Mouse (Mus musculus): Measurements from ENCODE around the gene Cnbd2. TPM values are rescaled to one million over a fixed set of nuclear protein-coding genes. Genes with fewer than 3 reads are reported as not detected.

The Cnbd2 gene
- polyA plus RNA-seq, 1 experiment from 2014 or later, result 1.7 TPM

DNA sequence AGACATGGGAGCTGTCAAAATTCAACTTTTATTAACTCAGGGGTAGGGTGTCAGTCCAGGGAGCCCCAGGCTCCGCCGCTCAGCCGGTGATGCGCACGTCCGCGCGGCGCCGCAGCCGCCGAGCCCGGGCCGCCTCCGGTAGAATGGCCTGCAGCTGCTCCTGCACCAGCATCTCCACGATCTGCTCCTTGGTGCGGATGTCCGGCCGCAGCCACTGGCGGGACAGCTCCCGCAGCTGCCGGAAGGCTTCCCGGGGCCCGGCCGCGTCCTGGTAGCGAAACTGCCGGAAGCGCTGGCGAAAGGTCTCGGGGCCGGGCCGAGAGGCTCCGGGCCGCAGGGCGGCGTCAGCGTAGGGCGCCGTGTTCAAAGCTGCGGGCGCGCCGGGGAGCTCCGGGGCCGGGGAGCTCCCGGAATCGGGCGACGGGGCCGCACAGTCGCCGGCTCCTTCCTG is 233 bp upstream of the Cnbd2 start:
- Histone ChIP-seq H3K9ac (peak overlapping the region; percentile 93), H3K36me3 (peaks cover 14% of the 10 kb centered on the region; the same call in 1 of the 2 replicates), H3K27ac (peak overlapping the region; percentile 93), H3K4me3 (replicated peaks) (peak overlapping the region; percentile 93), H3K4me2 (peak overlapping the region; percentile 87), H3K4me1 (replicated peaks) (peaks cover 27% of the 10 kb centered on the region), H3K9me3 (replicated peaks) (no peaks in the 10 kb centered on the region), H3K27me3 (no peaks in the 10 kb centered on the region)
- DNase-seq (peak; percentile 38), ATAC-seq (ENCODE audit: low read depth) (peak; percentile 77)
- under 1% methylated on average over 49 of the region's 53 CpGs for WGBS (ENCODE audit: insufficient replicate concordance)

DNA sequence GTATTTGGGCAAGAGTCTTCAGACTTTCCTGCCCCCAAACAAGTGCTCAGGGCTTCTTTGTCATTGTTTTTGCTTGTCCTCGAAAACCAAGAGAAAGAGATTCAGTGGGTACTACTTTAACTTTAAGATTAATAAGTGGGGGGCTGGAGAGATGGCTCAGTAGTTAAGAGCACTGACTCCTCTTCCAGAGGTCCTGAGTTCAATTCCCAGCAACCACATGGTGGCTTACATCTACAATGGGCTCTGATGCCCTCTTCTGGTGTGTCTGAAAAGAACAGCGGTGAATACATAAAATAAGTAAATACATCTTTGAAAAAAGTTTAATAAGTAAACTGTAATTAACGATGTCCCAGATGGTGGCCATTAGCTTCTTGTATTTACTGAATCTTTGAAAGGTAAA is 1.1 kb downstream of the Cnbd2 start:
- no peaks in the 10 kb centered on the region for H3K9me3 ChIP-seq (replicated peaks)
- ATAC-seq (ENCODE audit: low read depth), result no peak

DNA sequence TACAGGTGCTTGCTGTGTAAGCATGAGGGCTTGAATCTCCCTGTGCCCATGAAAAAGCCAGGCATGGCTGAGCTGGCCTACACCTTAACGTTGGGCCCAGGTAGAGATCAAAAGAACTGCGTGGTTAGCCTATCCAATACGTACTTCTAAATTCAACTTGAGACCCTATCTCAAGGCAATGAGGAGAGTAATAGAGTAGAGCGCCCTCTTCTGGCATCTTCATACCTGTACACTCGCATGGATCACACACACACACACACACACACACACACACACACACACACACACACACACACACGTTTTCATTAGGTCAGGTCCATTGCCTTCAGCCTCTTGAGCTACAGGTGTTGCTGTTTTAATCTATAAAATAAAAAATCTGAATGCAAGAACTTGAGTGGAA is 2.7 kb downstream of the Cnbd2 start:
- Histone ChIP-seq H3K27me3 (no peaks in the 10 kb centered on the region), H3K4me1 (replicated peaks) (peaks cover 27% of the 10 kb centered on the region), H3K9ac (no peak overlapping the region), H3K27ac (no peak overlapping the region), H3K36me3 (peaks cover 4% of the 10 kb centered on the region; the same call in 1 of the 2 replicates), H3K4me2 (no peak overlapping the region), H3K9me3 (replicated peaks) (no peaks in the 10 kb centered on the region), H3K4me3 (replicated peaks) (no peak overlapping the region)
- DNase-seq (no peak), ATAC-seq (ENCODE audit: low read depth) (no peak)
- 81% methylated on average over 6 of the region's 6 CpGs for WGBS (ENCODE audit: insufficient replicate concordance)

More for the DNA sequence above, 1.1 kb downstream of the Cnbd2 start:
- Histone ChIP-seq H3K4me1 (replicated peaks) (peaks cover 27% of the 10 kb centered on the region), H3K27ac (peak overlapping the region; percentile 93; the same call in 1 of the 2 replicates), H3K9ac (peak overlapping the region; percentile 93), H3K27me3 (no peaks in the 10 kb centered on the region), H3K4me3 (replicated peaks) (peak overlapping the region; percentile 93), H3K4me2 (peak overlapping the region; percentile 87), H3K36me3 (peaks cover 4% of the 10 kb centered on the region; the same call in 1 of the 2 replicates)
- DNase-seq, result no peak
- 51% methylated on average over 3 of the region's 3 CpGs for WGBS (ENCODE audit: insufficient replicate concordance)

DNA sequence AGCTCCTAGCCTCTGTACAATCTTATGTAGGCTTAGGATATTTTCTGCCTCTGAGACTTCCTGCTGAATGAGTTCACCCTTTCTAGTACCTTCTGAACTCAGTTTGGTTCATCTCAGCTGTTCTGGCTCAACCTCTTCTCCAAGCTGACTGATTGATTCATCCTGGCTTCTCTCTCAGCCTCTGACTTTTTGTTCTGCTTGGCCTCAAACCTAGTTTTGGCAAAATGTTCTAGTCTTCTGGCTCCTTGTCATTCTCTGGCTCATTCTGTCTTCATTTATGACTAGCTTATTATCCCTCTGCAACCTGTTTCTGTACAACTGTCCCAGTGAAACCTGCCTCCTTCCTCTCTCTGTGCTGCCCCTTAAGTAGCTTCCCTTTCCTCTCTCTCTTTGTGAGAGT is 6.4 kb downstream of the Cnbd2 start:
- peaks cover 4% of the 10 kb centered on the region; the same call in 1 of the 2 replicates for H3K36me3 ChIP-seq
- H3K4me1 ChIP-seq (replicated peaks), result peaks cover 7% of the 10 kb centered on the region

DNA sequence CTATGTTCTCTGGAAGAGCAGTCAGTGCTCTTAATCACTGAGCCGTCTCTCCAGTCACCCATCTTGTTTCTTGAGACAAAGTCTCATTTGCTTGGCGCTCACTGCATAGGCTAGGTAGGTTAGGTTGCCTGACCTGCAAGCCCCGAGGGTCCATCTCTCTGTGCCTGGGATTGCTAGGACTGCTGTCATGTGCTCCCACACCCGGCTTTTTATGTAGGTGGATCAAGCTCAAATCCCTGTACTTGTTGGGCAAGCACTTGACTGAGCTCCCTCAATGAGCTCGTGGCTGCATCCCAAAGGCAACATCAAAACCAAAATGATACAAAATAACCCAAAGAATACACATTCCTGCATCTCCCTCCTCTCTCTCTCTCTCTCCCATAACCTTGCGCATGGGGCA is 9.4 kb downstream of the Cnbd2 start:
- peaks cover 16% of the 10 kb centered on the region for H3K4me1 ChIP-seq (replicated peaks)
- DNase-seq (no peak), ATAC-seq (ENCODE audit: low read depth) (no peak)
- H3K4me3 ChIP-seq (replicated peaks), result no peak overlapping the region
- no peak overlapping the region for H3K4me2 ChIP-seq
- no peaks in the 10 kb centered on the region for H3K36me3 ChIP-seq
- H3K27me3 ChIP-seq, result no peaks in the 10 kb centered on the region
- WGBS (ENCODE audit: insufficient replicate concordance), result 73% methylated on average over 6 of the region's 6 CpGs
- no peak overlapping the region for H3K27ac ChIP-seq
- no peaks in the 10 kb centered on the region for H3K9me3 ChIP-seq (replicated peaks)
- no peak overlapping the region for H3K9ac ChIP-seq

More for the DNA sequence above, 6.4 kb downstream of the Cnbd2 start:
- Histone ChIP-seq H3K27me3 (no peaks in the 10 kb centered on the region), H3K4me2 (no peak overlapping the region), H3K9me3 (replicated peaks) (no peaks in the 10 kb centered on the region), H3K9ac (no peak overlapping the region), H3K4me3 (replicated peaks) (no peak overlapping the region), H3K27ac (no peak overlapping the region)
- ATAC-seq (ENCODE audit: low read depth) (no peak), DNase-seq (no peak)

DNA sequence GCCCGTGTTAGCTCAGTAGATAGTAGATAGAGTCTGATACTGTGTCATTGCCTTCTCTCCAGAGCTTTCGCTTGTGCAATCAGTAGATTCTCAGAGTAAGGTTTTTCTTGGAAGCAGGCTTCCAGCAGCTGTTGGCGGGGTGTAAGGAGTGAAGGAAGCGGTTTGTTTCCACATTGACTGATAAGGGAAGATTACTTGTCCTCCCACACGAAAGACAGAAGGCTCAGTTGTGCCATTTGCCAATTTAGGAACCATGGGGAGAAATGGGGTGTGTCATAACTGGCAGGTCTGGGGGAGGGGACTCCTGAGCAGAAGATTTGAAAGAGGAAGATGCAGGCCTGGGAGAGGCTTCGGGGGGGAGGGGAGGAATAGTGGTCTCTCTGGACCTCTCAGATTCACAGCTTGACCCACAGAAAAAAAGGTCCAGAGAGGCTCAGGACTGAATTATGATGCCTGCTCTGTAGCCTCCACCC is 12.1 kb downstream of the Cnbd2 start:
- Histone ChIP-seq H3K9me3 (replicated peaks) (no peaks in the 10 kb centered on the region), H3K4me2 (peak overlapping the region; percentile 33), H3K27ac (peak overlapping the region; percentile 60), H3K27me3 (no peaks in the 10 kb centered on the region), H3K4me1 (replicated peaks) (peaks cover 16% of the 10 kb centered on the region), H3K9ac (no peak overlapping the region), H3K4me3 (replicated peaks) (no peak overlapping the region), H3K36me3 (no peaks in the 10 kb centered on the region)
- peak; percentile 65 for ATAC-seq (ENCODE audit: low read depth)
- WGBS (ENCODE audit: insufficient replicate concordance), result 6% methylated on average over 6 of the region's 6 CpGs
- peak; percentile 22 for DNase-seq

DNA sequence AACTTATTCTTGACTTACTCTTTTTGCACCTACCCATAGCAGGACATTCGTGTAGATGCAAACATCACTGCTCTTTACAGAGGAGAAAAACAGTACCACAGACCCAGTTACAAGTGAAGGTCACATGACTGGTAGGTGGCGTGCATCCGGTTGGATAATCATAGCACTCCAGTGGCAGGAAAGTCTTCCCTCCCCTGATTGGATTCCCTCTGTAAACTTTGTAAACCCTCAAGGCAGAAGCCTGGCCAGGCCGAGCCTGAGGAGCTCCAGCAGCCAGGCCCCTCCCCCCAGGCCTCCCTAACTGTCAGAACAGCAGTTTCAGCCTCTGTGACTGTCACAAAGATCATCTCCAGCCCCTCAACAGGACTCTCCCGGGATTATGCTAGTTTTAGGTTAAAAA is 12.6 kb downstream of the Cnbd2 start:
- ATAC-seq (ENCODE audit: low read depth), result peak; percentile 39; the same call in 1 of the 2 replicates
- H3K27me3 ChIP-seq, result no peaks in the 10 kb centered on the region
- H3K27ac ChIP-seq, result peak overlapping the region; percentile 60
- 9% methylated on average over 5 of the region's 5 CpGs for WGBS (ENCODE audit: insufficient replicate concordance)
- no peak for DNase-seq
- H3K9me3 ChIP-seq (replicated peaks), result no peaks in the 10 kb centered on the region
- H3K4me3 ChIP-seq (replicated peaks), result no peak overlapping the region
- peak overlapping the region; percentile 33 for H3K4me2 ChIP-seq
- H3K4me1 ChIP-seq (replicated peaks), result peaks cover 16% of the 10 kb centered on the region
- no peaks in the 10 kb centered on the region for H3K36me3 ChIP-seq
- H3K9ac ChIP-seq, result no peak overlapping the region

DNA sequence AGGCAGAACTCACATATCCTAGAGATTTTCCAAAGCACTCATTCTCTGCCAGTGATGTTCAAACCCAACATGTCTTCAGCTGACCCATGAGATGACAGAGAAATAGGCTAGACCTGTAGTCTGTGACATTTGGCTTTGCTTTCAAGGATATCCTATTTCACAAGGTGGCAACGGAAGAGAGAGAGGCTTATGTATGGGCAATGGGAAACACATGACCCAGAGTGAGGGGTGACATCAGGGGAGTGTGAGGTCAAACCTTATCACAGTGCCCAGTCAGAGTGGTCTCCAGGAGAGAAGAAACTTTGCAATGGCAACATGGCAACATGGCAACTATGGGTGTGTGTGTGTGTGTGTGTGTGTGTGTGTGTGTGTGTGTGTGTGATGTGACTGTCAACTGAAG is 18.6 kb downstream of the Cnbd2 start:
- DNase-seq (no peak), ATAC-seq (ENCODE audit: low read depth) (no peak)
- Histone ChIP-seq H3K4me3 (replicated peaks) (no peak overlapping the region), H3K36me3 (no peaks in the 10 kb centered on the region), H3K4me2 (no peak overlapping the region), H3K9me3 (replicated peaks) (no peaks in the 10 kb centered on the region), H3K9ac (no peak overlapping the region), H3K27ac (no peak overlapping the region), H3K4me1 (replicated peaks) (no peaks in the 10 kb centered on the region), H3K27me3 (no peaks in the 10 kb centered on the region)
- WGBS (ENCODE audit: insufficient replicate concordance), result 71% methylated on average over 1 of the region's 1 CpGs

DNA sequence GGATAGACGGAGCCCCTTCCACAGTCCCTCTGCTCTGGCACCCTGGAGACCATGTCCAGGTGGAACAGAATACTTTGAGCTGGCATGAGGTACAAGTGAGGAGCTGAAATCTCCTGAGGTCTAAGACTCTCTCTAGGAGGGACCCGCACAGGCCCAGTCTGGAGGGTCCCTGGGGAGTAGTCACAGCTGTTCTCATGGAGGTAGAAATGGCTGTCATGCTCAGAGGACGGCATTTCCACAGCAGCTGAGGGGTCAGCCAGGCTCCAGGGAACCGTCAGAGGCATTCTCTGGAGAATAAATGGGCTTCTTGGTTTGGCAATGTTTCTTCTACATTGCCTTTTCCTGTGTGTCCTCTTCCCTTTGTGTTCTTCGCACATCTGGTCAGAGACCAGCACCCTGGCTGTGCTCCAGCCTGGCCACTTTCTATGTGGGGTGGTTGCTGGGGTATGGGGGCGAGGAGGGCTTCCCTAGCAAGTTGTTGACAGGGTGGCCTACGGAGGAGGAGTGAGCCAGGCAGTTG is 19.4 kb downstream of the Cnbd2 start:
- DNase-seq, result no peak
- ATAC-seq (ENCODE audit: low read depth), result no peak
- Histone ChIP-seq H3K36me3 (no peaks in the 10 kb centered on the region), H3K4me1 (replicated peaks) (no peaks in the 10 kb centered on the region), H3K27me3 (no peaks in the 10 kb centered on the region), H3K27ac (no peak overlapping the region), H3K9ac (no peak overlapping the region), H3K4me2 (no peak overlapping the region), H3K4me3 (replicated peaks) (no peak overlapping the region), H3K9me3 (replicated peaks) (no peaks in the 10 kb centered on the region)
- 65% methylated on average over 7 of the region's 7 CpGs for WGBS (ENCODE audit: insufficient replicate concordance)

DNA sequence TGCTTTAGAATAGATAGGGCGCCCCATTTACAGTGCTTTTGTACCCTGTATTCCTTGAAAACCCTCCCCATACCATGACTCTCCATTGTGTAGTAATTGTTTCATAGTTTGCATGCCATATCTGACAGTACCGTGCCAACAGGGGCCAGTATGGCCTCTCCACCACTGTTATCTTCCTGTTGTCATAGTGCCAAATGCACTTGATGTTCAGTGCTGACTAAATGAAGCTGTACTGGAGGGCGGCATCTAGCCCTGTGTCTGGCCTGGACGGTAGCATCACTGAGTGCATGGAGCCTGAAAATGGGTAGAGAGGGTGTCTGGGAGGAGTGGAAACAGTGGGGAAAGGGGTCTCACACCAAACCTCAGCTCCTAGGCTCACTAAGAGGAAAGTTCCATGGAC is 28.0 kb downstream of the Cnbd2 start:
- Histone ChIP-seq H3K4me2 (no peak overlapping the region), H3K27me3 (no peaks in the 10 kb centered on the region), H3K4me3 (replicated peaks) (no peak overlapping the region), H3K36me3 (no peaks in the 10 kb centered on the region), H3K9ac (no peak overlapping the region), H3K4me1 (replicated peaks) (no peaks in the 10 kb centered on the region), H3K27ac (no peak overlapping the region), H3K9me3 (replicated peaks) (no peaks in the 10 kb centered on the region)
- 49% methylated on average over 4 of the region's 4 CpGs for WGBS (ENCODE audit: insufficient replicate concordance)
- no peak for ATAC-seq (ENCODE audit: low read depth)
- no peak for DNase-seq

DNA sequence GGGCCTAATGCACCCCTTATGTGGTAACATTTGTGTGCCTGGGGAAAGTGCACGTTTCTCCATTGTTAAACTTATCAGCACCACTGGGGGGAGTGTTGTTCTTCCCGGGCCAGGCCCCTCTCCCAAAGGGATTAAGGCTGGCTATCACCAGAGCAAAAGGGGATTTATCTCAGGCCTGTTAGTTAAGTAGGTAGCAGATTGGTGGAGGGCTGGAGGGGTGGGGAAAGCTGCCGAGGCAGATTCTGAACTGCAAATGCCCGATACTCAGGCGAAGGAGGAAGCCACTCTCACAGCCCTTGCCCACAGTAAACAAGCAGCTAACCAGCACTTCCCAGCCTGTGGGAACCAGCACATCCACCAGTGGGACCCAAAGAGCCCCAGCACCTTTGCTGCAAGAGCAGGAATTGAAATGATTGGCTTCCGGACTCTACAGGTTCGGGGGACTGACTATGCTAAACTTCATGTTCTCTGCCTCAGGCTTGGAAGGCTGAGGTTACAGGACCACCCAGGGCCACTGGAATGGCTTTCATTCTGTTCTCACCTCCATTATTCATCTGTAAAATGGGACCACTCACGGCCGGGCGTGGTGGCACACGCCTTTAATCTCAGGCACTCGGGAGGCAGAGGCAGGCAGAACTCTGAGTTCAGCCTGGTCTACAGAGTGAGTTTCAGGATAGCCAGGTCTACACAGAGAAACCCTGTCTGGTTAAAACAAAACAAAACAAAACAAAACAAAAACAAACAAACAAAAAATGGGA is 32.9 kb downstream of the Cnbd2 start:
- no peak overlapping the region for H3K9ac ChIP-seq
- no peaks in the 10 kb centered on the region for H3K36me3 ChIP-seq
- H3K4me1 ChIP-seq (replicated peaks), result no peaks in the 10 kb centered on the region
- H3K4me2 ChIP-seq, result no peak overlapping the region
- DNase-seq (no peak), ATAC-seq (ENCODE audit: low read depth) (no peak)
- H3K9me3 ChIP-seq (replicated peaks), result no peaks in the 10 kb centered on the region
- H3K27me3 ChIP-seq, result no peaks in the 10 kb centered on the region
- H3K27ac ChIP-seq, result no peak overlapping the region
- H3K4me3 ChIP-seq (replicated peaks), result no peak overlapping the region
- WGBS (ENCODE audit: insufficient replicate concordance), result 55% methylated on average over 12 of the region's 12 CpGs

DNA sequence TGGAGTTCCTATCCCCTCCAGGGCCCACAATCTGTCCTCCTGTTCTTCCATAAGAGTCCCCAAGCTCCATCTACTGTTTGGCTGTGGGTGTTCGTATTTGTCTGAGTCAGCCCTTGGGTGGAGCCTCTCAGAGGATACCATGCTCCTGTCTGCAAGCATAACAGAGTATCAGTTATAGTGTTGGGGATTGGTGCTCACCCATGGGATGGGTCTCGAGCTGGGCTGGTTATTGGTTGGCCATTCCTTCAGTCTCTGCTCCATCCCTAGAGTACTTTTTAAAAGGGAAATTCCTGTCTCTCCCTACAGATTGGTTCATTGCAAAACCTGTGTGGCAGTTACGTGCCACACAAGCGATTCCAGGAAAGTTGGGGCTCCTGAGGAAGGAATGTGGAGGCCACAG is 36.7 kb downstream of the Cnbd2 start:
- DNase-seq, result no peak
- no peak overlapping the region for H3K9ac ChIP-seq
- H3K9me3 ChIP-seq (replicated peaks), result no peaks in the 10 kb centered on the region
- H3K27ac ChIP-seq, result no peak overlapping the region
- no peaks in the 10 kb centered on the region for H3K36me3 ChIP-seq
- H3K27me3 ChIP-seq, result no peaks in the 10 kb centered on the region
- H3K4me3 ChIP-seq (replicated peaks), result no peak overlapping the region
- WGBS (ENCODE audit: insufficient replicate concordance), result 64% methylated on average over 4 of the region's 4 CpGs
- H3K4me2 ChIP-seq, result no peak overlapping the region
- no peak for ATAC-seq (ENCODE audit: low read depth)
- H3K4me1 ChIP-seq (replicated peaks), result no peaks in the 10 kb centered on the region
